Mouse (Mus musculus) neural tube, embryonic 11.5 days (tissue): ENCODE data around the gene Lamc3. TPM values are rescaled to one million over a fixed set of nuclear protein-coding genes. Genes with fewer than 3 reads are reported as not detected.

Experiments used
- ATAC-seq: fragments of 200-750 bp; cut with Nextera tagmentation; 2 replicates; pipeline ENCODE4 v1.8.0; 2017; ENCODE audit warnings: moderate number of reproducible peaks, mild to moderate bottlenecking, moderate TSS enrichment, moderate library complexity; ENCODE audit not compliant: insufficient read depth, low FRiP score, low TSS enrichment
- DNase-seq: peaks from one replicate; pipeline ENCODE4 v3.0.0-alpha.2; 2015; ENCODE audit warnings: low spot score
- H3K27ac ChIP-seq: fragments of 300-500 bp; sonication (generic); 2 replicates; pipeline ENCODE4 v1.5.1; 2014; ENCODE audit warnings: low read depth, mild to moderate bottlenecking, low read length
- H3K27me3 ChIP-seq: fragments of 300-500 bp; sonication (generic); 2 replicates; pipeline ENCODE4 v1.6.1; 2014; ENCODE audit warnings: mild to moderate bottlenecking, low read length, mixed read lengths; ENCODE audit not compliant: control insufficient read depth, insufficient read depth
- H3K36me3 ChIP-seq: fragments of 300-500 bp; sonication (generic); 2 replicates; pipeline ENCODE4 v1.6.1; 2014; ENCODE audit warnings: mild to moderate bottlenecking, low read length, moderate library complexity, mixed read lengths; ENCODE audit not compliant: control insufficient read depth, insufficient read depth
- H3K4me1 ChIP-seq: fragments of 300-500 bp; sonication (generic); 2 replicates; pipeline ENCODE4 v1.6.1; 2014; ENCODE audit warnings: low read length, mixed read lengths; ENCODE audit not compliant: control insufficient read depth, insufficient read depth
- H3K4me2 ChIP-seq: fragments of 300-500 bp; sonication (generic); 2 replicates; pipeline ENCODE4 v1.6.1; 2014; ENCODE audit warnings: low read depth, mild to moderate bottlenecking, moderate library complexity
- H3K4me3 ChIP-seq: fragments of 300-500 bp; sonication (generic); 2 replicates; pipeline ENCODE4 v1.5.1; 2014; ENCODE audit warnings: low read depth, low read length
- H3K9ac ChIP-seq: fragments of 300-500 bp; sonication (generic); 2 replicates; pipeline ENCODE4 v1.6.1; 2014; ENCODE audit warnings: mild to moderate bottlenecking, low read length
- H3K9me3 ChIP-seq: fragments of 300-500 bp; sonication (generic); 2 replicates; pipeline ENCODE4 v1.6.1; 2016; ENCODE audit warnings: low read length; ENCODE audit not compliant: control insufficient read depth
- WGBS: fragments of 180-500 bp; shearing (Covaris S2); extraction: QIAGEN DNeasy Blood & Tissue Kit; methylation state at CpG from one replicate; pipeline ENCODE4 v1.1.7; 2014; 5-methylcytosine and 5-hydroxymethylcytosine counted together
- polyA plus RNA-seq: library from polyadenylated mRNA; unstranded; fragments of >200 nt; fragmentation: Nextera tagmentation; extraction: Ambion mirVana; gene quantifications from 2 replicates; pipeline ENCODE4 v1.2.1, GENCODE M21; 2014

The Lamc3 gene
- polyA plus RNA-seq = 6.6 and 8.1 TPM in 2 replicates

GRCm38 (mm10) chr2:31887030-31887429 lies at the start of gene Lamc3:
Gene Lamc3 (plus strand): TSS chr2:31887291.
- 6% methylated on average over 26 of the region's 26 CpGs for WGBS
- H3K36me3 ChIP-seq = no peaks in the 10 kb centered on the region
- no peaks in the 10 kb centered on the region for H3K9me3 ChIP-seq
- peak within 1 kb of the TSS; percentile 23; the same call in 1 of the 2 replicates for H3K4me2 ChIP-seq
- ATAC-seq (no peak), DNase-seq (peak; percentile 46)
- H3K27me3 ChIP-seq = peaks cover 36% of the 10 kb centered on the region
- H3K9ac ChIP-seq = no peak within 1 kb of the TSS
- H3K4me1 ChIP-seq = no peaks in the 10 kb centered on the region
- H3K27ac ChIP-seq = no peak within 1 kb of the TSS
- 0 out of 2 replicates have a peak within 1 kb of the TSS, but pooled peaks have one; percentile 8 for H3K4me3 ChIP-seq

GRCm38 (mm10) chr2:31838868-31839267 lies 48.2 kb upstream of the Lamc3 start:
- Histone ChIP-seq H3K9ac (no peak overlapping the region), H3K4me1 (peaks cover 4% of the 10 kb centered on the region; the same call in 1 of the 2 replicates), H3K9me3 (no peaks in the 10 kb centered on the region), H3K27me3 (no peaks in the 10 kb centered on the region), H3K4me2 (no peak overlapping the region), H3K4me3 (no peak overlapping the region), H3K27ac (no peak overlapping the region), H3K36me3 (no peaks in the 10 kb centered on the region)
- 44% methylated on average over 1 of the region's 1 CpGs for WGBS
- DNase-seq = no peak
- ATAC-seq = no peak

GRCm38 (mm10) chr2:31844729-31845136 lies 42.4 kb upstream of the Lamc3 start:
- Histone ChIP-seq H3K4me2 (no peak overlapping the region), H3K9me3 (no peaks in the 10 kb centered on the region), H3K4me1 (peaks cover 12% of the 10 kb centered on the region), H3K36me3 (no peaks in the 10 kb centered on the region), H3K27ac (no peak overlapping the region), H3K4me3 (no peak overlapping the region), H3K9ac (no peak overlapping the region), H3K27me3 (peaks cover 36% of the 10 kb centered on the region)
- DNase-seq (peak; percentile 48), ATAC-seq (no peak; the same call in 1 of the 2 replicates)
- 2% methylated on average over 10 of the region's 10 CpGs for WGBS

GRCm38 (mm10) chr2:31845512-31845895 lies 41.6 kb upstream of the Lamc3 start:
- no peaks in the 10 kb centered on the region for H3K36me3 ChIP-seq
- no peak overlapping the region for H3K27ac ChIP-seq
- DNase-seq = no peak
- peak overlapping the region; percentile 41 for H3K9ac ChIP-seq
- WGBS = 2% methylated on average over 22 of the region's 26 CpGs
- peaks cover 36% of the 10 kb centered on the region for H3K27me3 ChIP-seq
- ATAC-seq = no peak
- peaks cover 12% of the 10 kb centered on the region for H3K4me1 ChIP-seq
- peak overlapping the region; percentile 50 for H3K4me3 ChIP-seq
- peak overlapping the region; percentile 90 for H3K4me2 ChIP-seq
- no peaks in the 10 kb centered on the region for H3K9me3 ChIP-seq

- no peak within 1 kb of the TSS for H3K27ac ChIP-seq
- H3K4me1 ChIP-seq = peaks cover 12% of the 10 kb centered on the region
- under 1% methylated on average over 78 of the region's 88 CpGs for WGBS
- peak within 1 kb of the TSS; percentile 41 for H3K9ac ChIP-seq
- peak within 1 kb of the TSS; percentile 50 for H3K4me3 ChIP-seq
- H3K27me3 ChIP-seq = peaks cover 36% of the 10 kb centered on the region
- no peaks in the 10 kb centered on the region for H3K36me3 ChIP-seq
- peak within 1 kb of the TSS; percentile 90 for H3K4me2 ChIP-seq
- H3K9me3 ChIP-seq = no peaks in the 10 kb centered on the region
- DNase-seq (peak; percentile 45), ATAC-seq (no peak)
Observed at GRCm38 (mm10) chr2:31845896-31846691, 41.0 kb upstream of the Lamc3 start, which contains the start of gene Fibcd1. Gene Fibcd1 (minus strand): TSS chr2:31846005.

DNA sequence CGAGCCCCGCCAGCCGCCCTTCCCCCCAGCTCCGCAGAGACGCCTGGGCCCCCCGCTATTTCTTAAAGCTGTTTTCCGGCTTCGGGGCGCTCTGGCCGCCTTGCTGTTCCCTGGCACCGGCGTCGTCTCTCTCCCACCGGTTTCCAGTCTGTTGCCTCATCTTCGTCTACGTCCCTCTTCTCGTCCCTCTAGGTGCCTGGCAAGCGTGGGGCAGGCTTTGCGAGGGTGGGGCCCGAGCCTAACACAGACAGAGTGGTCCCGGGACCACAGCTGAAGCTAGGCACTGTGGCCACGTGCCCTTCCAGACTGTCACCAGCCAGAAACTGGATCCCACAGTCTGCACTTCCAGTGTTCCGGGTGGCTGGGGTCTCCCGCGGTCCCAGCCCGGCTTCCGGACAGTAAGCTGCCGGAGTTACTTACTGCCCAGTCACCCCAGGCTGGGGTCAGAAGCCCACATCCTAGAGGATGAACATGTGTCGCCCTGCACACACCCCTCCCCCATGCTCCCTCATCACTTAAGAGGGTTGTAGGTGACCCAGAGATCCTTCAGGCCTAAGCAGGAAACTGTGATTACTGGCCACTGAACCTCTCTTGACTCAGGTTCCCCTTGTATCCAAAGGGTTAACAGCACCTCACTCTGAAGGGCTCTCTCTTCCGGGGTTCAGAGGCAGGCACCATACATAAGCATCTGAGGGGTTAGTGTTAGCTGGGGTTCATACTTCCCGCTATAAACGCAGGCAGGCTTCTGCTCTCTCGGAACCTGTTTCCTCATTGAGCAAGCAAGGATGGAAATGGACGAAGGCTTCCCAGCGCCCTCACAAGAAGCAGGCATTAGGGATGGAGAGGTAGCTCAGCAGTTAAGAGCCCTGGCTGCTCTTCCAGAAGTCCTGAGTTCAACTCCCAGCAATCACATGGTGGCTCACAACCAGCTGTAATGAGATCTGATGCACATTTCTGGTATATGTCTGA lies 40.1 kb upstream of the Lamc3 start:
- peaks cover 12% of the 10 kb centered on the region for H3K4me1 ChIP-seq
- peak overlapping the region; percentile 90 for H3K4me2 ChIP-seq
- no peaks in the 10 kb centered on the region for H3K9me3 ChIP-seq
- no peaks in the 10 kb centered on the region for H3K36me3 ChIP-seq
- ATAC-seq (no peak), DNase-seq (no peak)
- peaks cover 36% of the 10 kb centered on the region for H3K27me3 ChIP-seq
- 4% methylated on average over 34 of the region's 35 CpGs for WGBS
- H3K9ac ChIP-seq = peak overlapping the region; percentile 41; the same call in 1 of the 2 replicates
- H3K4me3 ChIP-seq = peak overlapping the region; percentile 50
- no peak overlapping the region for H3K27ac ChIP-seq

DNA sequence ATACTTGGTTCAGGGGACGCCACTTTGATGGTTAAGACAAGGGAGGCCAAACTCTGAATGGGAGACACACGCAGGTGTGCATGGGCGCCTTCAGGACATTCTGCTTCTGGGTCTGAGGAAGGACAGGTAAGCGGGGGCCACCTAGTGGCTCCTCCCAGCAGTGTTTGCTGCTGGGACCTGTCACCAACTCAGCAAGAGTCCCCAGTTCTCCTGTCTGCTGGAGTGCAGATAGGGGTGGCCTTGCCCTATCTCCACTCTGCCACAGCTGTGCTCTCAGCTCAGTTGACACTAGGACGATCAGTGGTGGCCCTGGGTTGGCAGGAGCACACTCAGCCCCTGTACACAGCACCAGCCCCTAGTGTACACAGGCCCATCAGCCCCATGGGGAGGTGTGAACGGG lies 39.2 kb upstream of the Lamc3 start:
- H3K4me1 ChIP-seq = peaks cover 12% of the 10 kb centered on the region
- ATAC-seq = no peak

DNA sequence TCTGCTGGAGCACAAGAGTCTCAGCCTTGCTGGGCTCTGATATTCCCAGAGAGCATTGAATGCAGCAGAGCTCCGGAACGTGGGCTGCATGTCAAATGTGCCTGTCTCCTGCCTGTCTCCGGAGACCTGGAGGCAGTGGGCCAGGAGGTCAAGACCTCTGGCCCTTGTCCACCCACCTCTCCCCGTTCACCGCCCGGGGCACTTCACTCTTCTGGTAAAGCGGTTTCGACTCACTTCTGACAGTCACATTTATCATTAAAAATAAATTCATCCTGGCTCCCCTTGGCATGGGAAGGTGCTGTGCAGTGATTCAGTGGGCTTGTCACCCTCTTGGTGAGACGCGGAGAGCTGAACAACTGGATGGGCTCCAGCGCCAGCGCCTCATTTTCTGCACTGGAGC lies 37.0 kb upstream of the Lamc3 start:
- H3K9me3 ChIP-seq = no peaks in the 10 kb centered on the region
- no peaks in the 10 kb centered on the region for H3K36me3 ChIP-seq
- peaks cover 26% of the 10 kb centered on the region for H3K27me3 ChIP-seq
- 49% methylated on average over 12 of the region's 12 CpGs for WGBS
- peaks cover 12% of the 10 kb centered on the region for H3K4me1 ChIP-seq
- ATAC-seq (no peak), DNase-seq (no peak)
- H3K4me3 ChIP-seq = no peak overlapping the region
- no peak overlapping the region for H3K27ac ChIP-seq
- H3K4me2 ChIP-seq = no peak overlapping the region
- no peak overlapping the region for H3K9ac ChIP-seq

More for the DNA sequence above, 39.2 kb upstream of the Lamc3 start:
- H3K36me3 ChIP-seq = no peaks in the 10 kb centered on the region
- no peak overlapping the region for H3K4me2 ChIP-seq
- no peak for DNase-seq
- H3K27ac ChIP-seq = no peak overlapping the region
- no peak overlapping the region for H3K9ac ChIP-seq
- WGBS = 17% methylated on average over 6 of the region's 6 CpGs
- no peaks in the 10 kb centered on the region for H3K9me3 ChIP-seq
- H3K27me3 ChIP-seq = peaks cover 36% of the 10 kb centered on the region
- H3K4me3 ChIP-seq = no peak overlapping the region
